ENCODE assay signal across 14 mouse cellular contexts in genomic region chr9:31321526-31321925, GRCm38 (mm10). TPM values are rescaled to one million over a fixed set of nuclear protein-coding genes. Genes with fewer than 3 reads are reported as not detected.
A peak's percentile ranks its signal among the peaks of the same experiment; 100 is the strongest.
DNase-seq lines count a peak whose midpoint lies in the region; ATAC-seq and TF ChIP-seq lines count a peak whose summit lies in the region.
"Had no signal": no experiment of that assay in that cellular context is flagged by ENCODE, and none has a peak within 500 bp of the region (broad histone marks: within the 10 kb centered on the region; RNA-seq: fewer than 3 reads in every experiment).

No protein-coding gene starts in this region.

- H3K9me3 ChIP-seq in lung, embryonic 14.5 days (ENCODE audit: low read depth, low read length): no peaks in the 10 kb centered on the region
- no peaks in the 10 kb centered on the region for H3K9me3 ChIP-seq in embryonic facial prominence, embryonic 14.5 days (ENCODE audit: control insufficient read depth, low read length)
- H3K9me3 ChIP-seq in stomach, embryonic 16.5 days (replicated peaks; ENCODE audit: control insufficient read depth, low read length): no peaks in the 10 kb centered on the region
- H3K9me3 ChIP-seq: limb, embryonic 12.5 days; midbrain, embryonic 13.5 days had no signal

- ATAC-seq in lung, embryonic 14.5 days (ENCODE audit: insufficient read depth): peak; percentile 62
- ATAC-seq in embryonic facial prominence, embryonic 14.5 days (ENCODE audit: low read depth): peak; percentile 76
- ATAC-seq in stomach, embryonic 16.5 days (ENCODE audit: insufficient read depth, low FRiP score): no peak
- ATAC-seq: liver, postnatal 0 days; midbrain, embryonic 13.5 days had no signal

- intact Hi-C loops in heart, postnatal 36 days (cut with DNase I): no loop called here

- H3K27me3 ChIP-seq in lung, embryonic 14.5 days (ENCODE audit: insufficient read depth, low read length): no peaks in the 10 kb centered on the region
- no peaks in the 10 kb centered on the region for H3K27me3 ChIP-seq in embryonic facial prominence, embryonic 14.5 days (replicated peaks; ENCODE audit: control insufficient read depth, insufficient read depth, low read length)
- no peaks in the 10 kb centered on the region for H3K27me3 ChIP-seq in stomach, embryonic 16.5 days (ENCODE audit: control insufficient read depth, insufficient read depth, low read length)
- H3K27me3 ChIP-seq: limb, embryonic 12.5 days; midbrain, embryonic 13.5 days had no signal

- no peak overlapping the region for H3K4me3 ChIP-seq in lung, embryonic 14.5 days (ENCODE audit: low read depth, low read length)
- H3K4me3 ChIP-seq in embryonic facial prominence, embryonic 14.5 days (ENCODE audit: low read depth, low read length): no peak overlapping the region
- H3K4me3 ChIP-seq in stomach, embryonic 16.5 days (replicated peaks; ENCODE audit: low read length): no peak overlapping the region
- H3K4me3 ChIP-seq: limb, embryonic 12.5 days; midbrain, embryonic 13.5 days had no signal

- no peak overlapping the region for H3K9ac ChIP-seq in lung, embryonic 14.5 days
- H3K9ac ChIP-seq in embryonic facial prominence, embryonic 14.5 days (ENCODE audit: low read depth, low read length): no peak overlapping the region
- no peak overlapping the region for H3K9ac ChIP-seq in stomach, embryonic 16.5 days (ENCODE audit: low read length)
- H3K9ac ChIP-seq: limb, embryonic 12.5 days; liver, postnatal 0 days; midbrain, embryonic 13.5 days had no signal

- peak; percentile 15 for DNase-seq in embryo, embryonic 10 days (ENCODE audit: low spot score)
- no peak for DNase-seq in embryo, embryonic 9.5 days (ENCODE audit: extremely low spot score)
- peak; percentile 65 for DNase-seq in lung, embryonic 14.5 days
- no peak for DNase-seq in lung, postnatal 14 days
- peak; percentile 83 for DNase-seq in embryonic facial prominence, embryonic 14.5 days (ENCODE audit: low spot score)
- no peak for DNase-seq in yolk sac, embryonic 10.5 days (ENCODE audit: low spot score)
- DNase-seq in heart, postnatal 36 days: no peak
- DNase-seq: layer of hippocampus, postnatal 36 days; liver, postnatal 0 days; right cerebral cortex, postnatal 14 days; thymus, adult 18-20 months had no signal

- H3K27ac ChIP-seq in lung, embryonic 14.5 days (ENCODE audit: low read depth): 0 out of 2 replicates have a peak overlapping the region, but pooled peaks have one; percentile 6
- H3K27ac ChIP-seq in embryonic facial prominence, embryonic 14.5 days (replicated peaks; ENCODE audit: low read depth, low read length): 0 out of 2 replicates have a peak overlapping the region, but pooled peaks have one; percentile 29
- H3K27ac ChIP-seq in stomach, embryonic 16.5 days (ENCODE audit: low read length): peak overlapping the region; percentile 48
- H3K27ac ChIP-seq: limb, embryonic 12.5 days; midbrain, embryonic 13.5 days had no signal

- no peaks in the 10 kb centered on the region for H3K36me3 ChIP-seq in lung, embryonic 14.5 days (ENCODE audit: insufficient read depth)
- no peaks in the 10 kb centered on the region for H3K36me3 ChIP-seq in embryonic facial prominence, embryonic 14.5 days (ENCODE audit: control insufficient read depth, insufficient read depth, low read length)
- no peaks in the 10 kb centered on the region for H3K36me3 ChIP-seq in stomach, embryonic 16.5 days (ENCODE audit: control insufficient read depth, insufficient read depth, low read length)

- no peak for TF ChIP-seq CTCF in lung, embryonic 14.5 days (IDR thresholded peaks at IDR 0.05; ENCODE audit: low read depth)

- 39% methylated on average over 4 of the region's 4 CpGs for WGBS in lung, embryonic 14.5 days
- 52% methylated on average over 4 of the region's 4 CpGs for WGBS in embryonic facial prominence, embryonic 14.5 days
- WGBS in stomach, embryonic 16.5 days: 43% methylated on average over 4 of the region's 4 CpGs

- H3K4me2 ChIP-seq in lung, embryonic 14.5 days: no peak overlapping the region
- H3K4me2 ChIP-seq in embryonic facial prominence, embryonic 14.5 days (ENCODE audit: low read depth, low read length): no peak overlapping the region
- no peak overlapping the region for H3K4me2 ChIP-seq in stomach, embryonic 16.5 days (ENCODE audit: low read depth, low read length)
- H3K4me2 ChIP-seq: limb, embryonic 12.5 days; midbrain, embryonic 13.5 days had no signal

- no peaks in the 10 kb centered on the region for H3K4me1 ChIP-seq in lung, embryonic 14.5 days (ENCODE audit: insufficient read depth)
- peaks cover 6% of the 10 kb centered on the region; the same call in 1 of the 2 replicates for H3K4me1 ChIP-seq in embryonic facial prominence, embryonic 14.5 days (ENCODE audit: control insufficient read depth, insufficient read depth, low read length)
- 0 out of 2 replicates have a peak, but pooled peaks cover 6% of the 10 kb centered on the region for H3K4me1 ChIP-seq in stomach, embryonic 16.5 days (ENCODE audit: control insufficient read depth, insufficient read depth, low read length)
- H3K4me1 ChIP-seq: limb, embryonic 12.5 days had no signal

RNA-seq across cellular contexts. Expression of gene Prdm10, which starts 41.2 kb away (rescaled TPM):
- 5.7 and 6.7 TPM in 2 replicates for polyA plus RNA-seq in lung, embryonic 14.5 days (2014; fragmentation: Nextera tagmentation; extraction: Ambion mirVana)
- polyA plus RNA-seq in embryonic facial prominence, embryonic 14.5 days (2014; fragmentation: Nextera tagmentation; extraction: Ambion mirVana): 4.8 and 5.4 TPM in 2 replicates
- 4.8 and 5.2 TPM in 2 replicates for polyA plus RNA-seq in stomach, embryonic 16.5 days (2015; fragmentation: Nextera tagmentation; extraction: Ambion mirVana)
- 1 to 10 TPM; 4.2 to 4.7 TPM for total RNA-seq in heart, postnatal 36 days (2021)

Comparison
In these comparisons a context has a peak if more than half of its experiments do, and no peak if none do; other contexts are left out.
1. DNase-seq: peak in embryo, embryonic 10 days (single experiment), lung, embryonic 14.5 days (single experiment) and embryonic facial prominence, embryonic 14.5 days (single experiment); none in embryo, embryonic 9.5 days (single experiment), lung, postnatal 14 days (single experiment), yolk sac, embryonic 10.5 days (single experiment) and heart, postnatal 36 days (0 of 2).
2. Peak in every context shown above with its lines, with median percentiles within 50 percentile points of each other: H3K27ac ChIP-seq.